Mouse (Mus musculus) thymus, adult 2 months (tissue): Measurements from ENCODE around the gene Trim11.

Experiments
- CTCF ChIP-seq: fragments of 200-500 bp; IDR thresholded peaks from 2 replicates; pipeline ENCODE4 v1.5.1; 2012; ENCODE audit warnings: mild to moderate bottlenecking, control low read depth, low read length, moderate library complexity, borderline replicate concordance; ENCODE audit not compliant: control insufficient read depth, poor library complexity, insufficient read depth; ENCODE audit errors: extremely low read depth
- POLR2A ChIP-seq: fragments of 200-500 bp; IDR thresholded peaks from 2 replicates; pipeline ENCODE4 v1.6.1; 2012; ENCODE audit warnings: mild to moderate bottlenecking, low read length, control low read depth, moderate library complexity; ENCODE audit not compliant: control insufficient read depth, poor library complexity, insufficient read depth; ENCODE audit errors: extremely low read depth

DNA sequence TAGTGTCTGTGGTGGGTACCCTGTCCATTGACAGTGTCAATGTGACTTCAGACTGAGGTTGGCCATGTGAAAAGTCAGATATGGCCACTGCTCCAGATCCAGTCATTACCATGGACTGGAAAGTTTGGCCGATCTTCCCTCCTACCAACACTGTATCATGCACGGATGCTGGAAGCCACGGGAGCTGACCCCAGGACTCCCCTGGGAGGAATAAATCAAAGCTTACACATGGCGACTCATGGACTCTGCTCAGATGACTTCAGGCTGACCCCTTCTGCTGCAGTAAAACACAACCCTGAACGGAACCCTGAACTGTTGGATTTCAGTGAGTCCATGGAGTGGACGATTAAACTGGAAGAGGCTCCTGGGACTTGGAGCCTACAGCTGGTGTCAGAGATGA, 48.5 kb downstream of the Trim11 start:
- no peak for TF ChIP-seq CTCF
- no peak for TF ChIP-seq POLR2A
